Mouse (Mus musculus) heart, embryonic 12.5 days (tissue): ENCODE data around the gene Hpcal1. TPM values are rescaled to one million over a fixed set of nuclear protein-coding genes. Genes with fewer than 3 reads are reported as not detected.
"Not testable (repeated sequence)": the region's sequence is repeated elsewhere in the genome, so short reads cannot be mapped to it uniquely, and the experiment has no call there.

Experiments
- ATAC-seq: fragments of 200-750 bp; cut with Nextera tagmentation; 2 replicates; pipeline ENCODE4 v1.8.0; 2017; ENCODE audit warnings: moderate TSS enrichment, moderate library complexity; ENCODE audit not compliant: insufficient number of reproducible peaks, low FRiP score
- H3K27ac ChIP-seq: fragments of 300-500 bp; sonication (generic); 2 replicates; pipeline ENCODE4 v1.5.1; 2016; ENCODE audit warnings: mild to moderate bottlenecking, moderate library complexity; ENCODE audit not compliant: poor library complexity, severe bottlenecking
- H3K27me3 ChIP-seq: fragments of 300-500 bp; sonication (generic); replicated peaks from 2 replicates; pipeline ENCODE4 v1.6.1; 2016; ENCODE audit warnings: mild to moderate bottlenecking, moderate library complexity
- H3K36me3 ChIP-seq: fragments of 300-500 bp; sonication (generic); 2 replicates; pipeline ENCODE4 v1.6.1; 2016; ENCODE audit warnings: mild to moderate bottlenecking, moderate library complexity
- H3K4me1 ChIP-seq: fragments of 300-500 bp; sonication (generic); replicated peaks from 2 replicates; pipeline ENCODE4 v1.6.1; 2016; ENCODE audit warnings: mild to moderate bottlenecking
- H3K4me2 ChIP-seq: fragments of 300-500 bp; sonication (generic); 2 replicates; pipeline ENCODE4 v1.6.1; 2016; ENCODE audit warnings: mild to moderate bottlenecking, moderate library complexity
- H3K4me3 ChIP-seq: fragments of 300-500 bp; sonication (generic); 2 replicates; pipeline ENCODE4 v1.5.1; 2016; ENCODE audit warnings: mild to moderate bottlenecking
- H3K9ac ChIP-seq: fragments of 300-500 bp; sonication (generic); 2 replicates; pipeline ENCODE4 v1.6.1; 2016; ENCODE audit warnings: mild to moderate bottlenecking, moderate library complexity
- H3K9me3 ChIP-seq: fragments of 300-500 bp; sonication (generic); replicated peaks from 2 replicates; pipeline ENCODE4 v1.6.1; 2016; ENCODE audit warnings: mild to moderate bottlenecking, moderate library complexity
- WGBS: fragments of 180-500 bp; shearing (Covaris S2); methylation state at CpG from one replicate; pipeline ENCODE4 v1.1.7; 2016; 5-methylcytosine and 5-hydroxymethylcytosine counted together
- polyA plus RNA-seq: library from polyadenylated mRNA; unstranded; fragments of >200 nt; fragmentation: Nextera tagmentation; extraction: Ambion mirVana; gene quantifications from 2 replicates; pipeline ENCODE4 v1.2.1, GENCODE M21; 2016

Gene Hpcal1
- polyA plus RNA-seq, 1 experiment from 2014 or later: 19.9 TPM

GRCm38 (mm10) chr12:17762286-17762933, 71.8 kb downstream of the Hpcal1 start:
- no peak overlapping the region for H3K9ac ChIP-seq
- H3K4me2 ChIP-seq: no peak overlapping the region
- WGBS: 71% methylated on average over 6 of the region's 6 CpGs
- no peak overlapping the region for H3K4me3 ChIP-seq
- peaks cover under 1% of the 10 kb centered on the region for H3K4me1 ChIP-seq
- ATAC-seq: no peak
- no peaks in the 10 kb centered on the region for H3K9me3 ChIP-seq
- H3K27me3 ChIP-seq: peaks cover 22% of the 10 kb centered on the region
- no peaks in the 10 kb centered on the region for H3K36me3 ChIP-seq
- no peak overlapping the region for H3K27ac ChIP-seq

- H3K27me3 ChIP-seq: peaks cover 22% of the 10 kb centered on the region
- H3K27ac ChIP-seq: no peak overlapping the region
- H3K9ac ChIP-seq: no peak overlapping the region
- H3K4me3 ChIP-seq: no peak overlapping the region
- H3K4me1 ChIP-seq: peaks cover 3% of the 10 kb centered on the region
- no peaks in the 10 kb centered on the region for H3K36me3 ChIP-seq
- H3K4me2 ChIP-seq: no peak overlapping the region
- H3K9me3 ChIP-seq: no peaks in the 10 kb centered on the region
- ATAC-seq: no peak
Measured at GRCm38 (mm10) chr12:17763054-17763453, 72.4 kb downstream of the Hpcal1 start.

GRCm38 (mm10) chr12:17764005-17764404, 73.3 kb downstream of the Hpcal1 start:
- Histone ChIP-seq H3K9ac (no peak overlapping the region), H3K36me3 (no peaks in the 10 kb centered on the region), H3K27me3 (peaks cover 22% of the 10 kb centered on the region), H3K4me2 (no peak overlapping the region), H3K27ac (no peak overlapping the region), H3K4me3 (no peak overlapping the region), H3K4me1 (peaks cover 9% of the 10 kb centered on the region), H3K9me3 (no peaks in the 10 kb centered on the region)
- ATAC-seq: no peak
- WGBS: 83% methylated on average over 3 of the region's 3 CpGs

- H3K4me3 ChIP-seq, H3K36me3 ChIP-seq, H3K9me3 ChIP-seq, H3K9ac ChIP-seq, H3K4me2 ChIP-seq, ATAC-seq, H3K27ac ChIP-seq: not testable (repeated sequence)
- Histone ChIP-seq H3K4me1 (peaks cover 27% of the 10 kb centered on the region), H3K27me3 (peaks cover 40% of the 10 kb centered on the region)
- WGBS: 64% methylated on average over 1 of the region's 1 CpGs
Measured at GRCm38 (mm10) chr12:17767567-17767966, 76.9 kb downstream of the Hpcal1 start.

- Histone ChIP-seq H3K27me3 (peaks cover 40% of the 10 kb centered on the region), H3K4me1 (peaks cover 27% of the 10 kb centered on the region), H3K4me2 (peak overlapping the region; percentile 1; the same call in 1 of the 2 replicates), H3K9me3 (no peaks in the 10 kb centered on the region), H3K27ac (peak overlapping the region; percentile 61), H3K36me3 (no peaks in the 10 kb centered on the region), H3K9ac (no peak overlapping the region), H3K4me3 (no peak overlapping the region)
- 10% methylated on average over 2 of the region's 2 CpGs for WGBS
- ATAC-seq: peak; percentile 86
Measured at GRCm38 (mm10) chr12:17769476-17770172, 79.0 kb downstream of the Hpcal1 start.

- ATAC-seq: peak; percentile 42; the same call in 1 of the 2 replicates
- Histone ChIP-seq H3K4me2 (no peak overlapping the region), H3K9ac (no peak overlapping the region), H3K9me3 (no peaks in the 10 kb centered on the region), H3K4me1 (peaks cover 27% of the 10 kb centered on the region), H3K4me3 (no peak overlapping the region), H3K36me3 (no peaks in the 10 kb centered on the region), H3K27me3 (peaks cover 30% of the 10 kb centered on the region), H3K27ac (no peak overlapping the region)
- WGBS: 55% methylated on average over 2 of the region's 2 CpGs
Measured at GRCm38 (mm10) chr12:17770538-17770937, 79.9 kb downstream of the Hpcal1 start.

- not testable (repeated sequence) for H3K9ac ChIP-seq, ATAC-seq, H3K4me2 ChIP-seq, H3K4me3 ChIP-seq, H3K9me3 ChIP-seq, H3K27ac ChIP-seq, H3K36me3 ChIP-seq
- H3K4me1 ChIP-seq: peaks cover 21% of the 10 kb centered on the region
- H3K27me3 ChIP-seq: peaks cover 29% of the 10 kb centered on the region
- WGBS: 70% methylated on average over 5 of the region's 5 CpGs
Measured at GRCm38 (mm10) chr12:17773721-17774120, 83.1 kb downstream of the Hpcal1 start.

- Histone ChIP-seq H3K4me1 (peaks cover 11% of the 10 kb centered on the region), H3K27me3 (peaks cover 29% of the 10 kb centered on the region)
- not testable (repeated sequence) for H3K36me3 ChIP-seq, H3K27ac ChIP-seq, H3K4me2 ChIP-seq, H3K4me3 ChIP-seq, H3K9me3 ChIP-seq, ATAC-seq, H3K9ac ChIP-seq
- WGBS: 70% methylated on average over 3 of the region's 3 CpGs
Measured at GRCm38 (mm10) chr12:17774842-17775241, 84.2 kb downstream of the Hpcal1 start.

GRCm38 (mm10) chr12:17778320-17778719, 87.7 kb downstream of the Hpcal1 start:
- Histone ChIP-seq H3K9me3 (no peaks in the 10 kb centered on the region), H3K27me3 (peaks cover 8% of the 10 kb centered on the region; the same call in 1 of the 2 replicates), H3K4me3 (no peak overlapping the region), H3K4me1 (peaks cover 8% of the 10 kb centered on the region; the same call in 1 of the 2 replicates), H3K4me2 (no peak overlapping the region), H3K36me3 (no peaks in the 10 kb centered on the region), H3K9ac (no peak overlapping the region), H3K27ac (no peak overlapping the region)
- no peak for ATAC-seq
- WGBS: 10% methylated on average over 3 of the region's 3 CpGs

- no peak overlapping the region for H3K27ac ChIP-seq
- no peak overlapping the region for H3K9ac ChIP-seq
- no peaks in the 10 kb centered on the region for H3K9me3 ChIP-seq
- H3K27me3 ChIP-seq: 0 out of 2 replicates have a peak, but pooled peaks cover 3% of the 10 kb centered on the region
- 49% methylated on average over 3 of the region's 3 CpGs for WGBS
- H3K4me2 ChIP-seq: no peak overlapping the region
- H3K36me3 ChIP-seq: no peaks in the 10 kb centered on the region
- ATAC-seq: no peak
- peaks cover 8% of the 10 kb centered on the region; the same call in 1 of the 2 replicates for H3K4me1 ChIP-seq
- H3K4me3 ChIP-seq: no peak overlapping the region
Measured at GRCm38 (mm10) chr12:17779093-17779492, 88.4 kb downstream of the Hpcal1 start.

GRCm38 (mm10) chr12:17789486-17789885, 98.8 kb downstream of the Hpcal1 start:
- Histone ChIP-seq H3K4me2 (no peak overlapping the region), H3K9me3 (no peaks in the 10 kb centered on the region), H3K4me3 (no peak overlapping the region), H3K4me1 (no peaks in the 10 kb centered on the region), H3K9ac (no peak overlapping the region), H3K27ac (no peak overlapping the region), H3K36me3 (peaks cover 7% of the 10 kb centered on the region; the same call in 1 of the 2 replicates), H3K27me3 (no peaks in the 10 kb centered on the region)
- ATAC-seq: no peak
- WGBS: 53% methylated on average over 3 of the region's 3 CpGs
